Mouse (Mus musculus): ENCODE data around the gene Wasf2. TPM values are rescaled to one million over a fixed set of nuclear protein-coding genes. Genes with fewer than 3 reads are reported as not detected.
"Not testable (repeated sequence)": the region's sequence is repeated elsewhere in the genome, so short reads cannot be mapped to it uniquely, and the experiment has no call there.

The Wasf2 gene
- polyA plus RNA-seq, 1 experiment from 2014 or later, result 50.0 TPM

GRCm38 (mm10) chr4:133090276-133090719 is 40.0 kb upstream of the Wasf2 start:
- H3K27me3 ChIP-seq, result peaks cover 36% of the 10 kb centered on the region
- no peak overlapping the region for H3K4me3 ChIP-seq
- H3K36me3 ChIP-seq, result no peaks in the 10 kb centered on the region
- no peak overlapping the region for H3K9ac ChIP-seq (replicated peaks)
- ATAC-seq (ENCODE audit: low FRiP score, low read depth), result no peak
- no peaks in the 10 kb centered on the region for H3K9me3 ChIP-seq
- peaks cover 77% of the 10 kb centered on the region for H3K4me1 ChIP-seq
- WGBS, result 44% methylated on average over 8 of the region's 8 CpGs
- H3K27ac ChIP-seq (replicated peaks), result peak overlapping the region; percentile 71
- H3K4me2 ChIP-seq (replicated peaks), result no peak overlapping the region

- no peaks in the 10 kb centered on the region for H3K9me3 ChIP-seq
- peaks cover 30% of the 10 kb centered on the region for H3K27me3 ChIP-seq
- H3K27ac ChIP-seq (replicated peaks), result peak overlapping the region; percentile 71
- H3K4me1 ChIP-seq, result peaks cover 76% of the 10 kb centered on the region
- H3K4me3 ChIP-seq, result no peak overlapping the region
- H3K9ac ChIP-seq (replicated peaks), result no peak overlapping the region
- no peak overlapping the region for H3K4me2 ChIP-seq (replicated peaks)
- no peak for ATAC-seq (ENCODE audit: low FRiP score, low read depth)
- no peaks in the 10 kb centered on the region for H3K36me3 ChIP-seq
- WGBS, result 36% methylated on average over 18 of the region's 18 CpGs
Observed at GRCm38 (mm10) chr4:133090720-133091458, 39.4 kb upstream of the Wasf2 start.

- H3K36me3 ChIP-seq, result no peaks in the 10 kb centered on the region
- H3K27me3 ChIP-seq, result peaks cover 29% of the 10 kb centered on the region
- H3K4me2 ChIP-seq (replicated peaks), result no peak overlapping the region
- H3K27ac ChIP-seq (replicated peaks), result peak overlapping the region; percentile 71; the same call in 1 of the 2 replicates
- 88% methylated on average over 4 of the region's 4 CpGs for WGBS
- ATAC-seq (ENCODE audit: low FRiP score, low read depth), result no peak
- no peaks in the 10 kb centered on the region for H3K9me3 ChIP-seq
- H3K4me1 ChIP-seq, result peaks cover 71% of the 10 kb centered on the region
- no peak overlapping the region for H3K4me3 ChIP-seq
- no peak overlapping the region for H3K9ac ChIP-seq (replicated peaks)
Observed at GRCm38 (mm10) chr4:133091459-133091785, 38.9 kb upstream of the Wasf2 start.

GRCm38 (mm10) chr4:133092453-133092901 is 37.8 kb upstream of the Wasf2 start:
- peaks cover 63% of the 10 kb centered on the region for H3K4me1 ChIP-seq
- peak overlapping the region; percentile 31 for H3K4me2 ChIP-seq (replicated peaks)
- ATAC-seq (ENCODE audit: low FRiP score, low read depth), result peak; percentile 41; the same call in 1 of the 2 replicates
- no peak overlapping the region for H3K4me3 ChIP-seq
- peaks cover 29% of the 10 kb centered on the region for H3K27me3 ChIP-seq
- no peaks in the 10 kb centered on the region for H3K9me3 ChIP-seq
- peak overlapping the region; percentile 55 for H3K27ac ChIP-seq (replicated peaks)
- H3K9ac ChIP-seq (replicated peaks), result peak overlapping the region; percentile 50
- H3K36me3 ChIP-seq, result no peaks in the 10 kb centered on the region
- 6% methylated on average over 18 of the region's 18 CpGs for WGBS

- Histone ChIP-seq H3K4me3 (no peak overlapping the region), H3K27ac (replicated peaks) (0 out of 2 replicates have a peak overlapping the region, but pooled peaks have one; percentile 49)
Observed at GRCm38 (mm10) chr4:133093056-133093455, 37.2 kb upstream of the Wasf2 start.

GRCm38 (mm10) chr4:133093481-133094033 is 36.7 kb upstream of the Wasf2 start:
- Histone ChIP-seq H3K27me3 (peaks cover 29% of the 10 kb centered on the region), H3K4me3 (no peak overlapping the region), H3K4me1 (peaks cover 57% of the 10 kb centered on the region), H3K27ac (replicated peaks) (peak overlapping the region; percentile 49; the same call in 1 of the 2 replicates), H3K9me3 (no peaks in the 10 kb centered on the region), H3K9ac (replicated peaks) (no peak overlapping the region; the same call in 1 of the 2 replicates), H3K36me3 (no peaks in the 10 kb centered on the region), H3K4me2 (replicated peaks) (no peak overlapping the region)
- no peak for ATAC-seq (ENCODE audit: low FRiP score, low read depth)
- WGBS, result 20% methylated on average over 6 of the region's 6 CpGs

More at GRCm38 (mm10) chr4:133093056-133093455, 37.2 kb upstream of the Wasf2 start:
- Histone ChIP-seq H3K9ac (replicated peaks) (no peak overlapping the region), H3K9me3 (no peaks in the 10 kb centered on the region), H3K4me2 (replicated peaks) (no peak overlapping the region), H3K4me1 (peaks cover 57% of the 10 kb centered on the region), H3K36me3 (no peaks in the 10 kb centered on the region), H3K27me3 (peaks cover 29% of the 10 kb centered on the region)
- ATAC-seq (ENCODE audit: low FRiP score, low read depth), result no peak
- 57% methylated on average over 6 of the region's 6 CpGs for WGBS

GRCm38 (mm10) chr4:133094255-133094654 is 36.0 kb upstream of the Wasf2 start:
- no peak overlapping the region; the same call in 1 of the 2 replicates for H3K9ac ChIP-seq (replicated peaks)
- H3K4me2 ChIP-seq (replicated peaks), result no peak overlapping the region
- ATAC-seq (ENCODE audit: low FRiP score, low read depth), result no peak
- H3K4me3 ChIP-seq, result no peak overlapping the region
- peaks cover 57% of the 10 kb centered on the region for H3K4me1 ChIP-seq
- H3K27me3 ChIP-seq, result peaks cover 29% of the 10 kb centered on the region
- WGBS, result 43% methylated on average over 1 of the region's 1 CpGs
- no peaks in the 10 kb centered on the region for H3K9me3 ChIP-seq
- H3K27ac ChIP-seq (replicated peaks), result no peak overlapping the region
- no peaks in the 10 kb centered on the region for H3K36me3 ChIP-seq

GRCm38 (mm10) chr4:133094936-133095733 is 35.2 kb upstream of the Wasf2 start:
- peaks cover 51% of the 10 kb centered on the region for H3K4me1 ChIP-seq
- peak; percentile 82 for ATAC-seq (ENCODE audit: low FRiP score, low read depth)
- H3K4me2 ChIP-seq (replicated peaks), result peak overlapping the region; percentile 30
- peak overlapping the region; percentile 83 for H3K27ac ChIP-seq (replicated peaks)
- H3K9me3 ChIP-seq, result no peaks in the 10 kb centered on the region
- H3K36me3 ChIP-seq, result no peaks in the 10 kb centered on the region
- peak overlapping the region; percentile 10; the same call in 1 of the 2 replicates for H3K4me3 ChIP-seq
- peak overlapping the region; percentile 37; the same call in 1 of the 2 replicates for H3K9ac ChIP-seq (replicated peaks)
- 26% methylated on average over 16 of the region's 16 CpGs for WGBS
- H3K27me3 ChIP-seq, result peaks cover 25% of the 10 kb centered on the region

GRCm38 (mm10) chr4:133095734-133096065 is 34.6 kb upstream of the Wasf2 start:
- not testable (repeated sequence) for H3K9me3 ChIP-seq, H3K36me3 ChIP-seq
- peak; percentile 45; the same call in 1 of the 2 replicates for ATAC-seq (ENCODE audit: low FRiP score, low read depth)
- Histone ChIP-seq H3K4me1 (peaks cover 46% of the 10 kb centered on the region), H3K27ac (replicated peaks) (peak overlapping the region; percentile 83), H3K4me2 (replicated peaks) (peak overlapping the region; percentile 30), H3K27me3 (peaks cover 25% of the 10 kb centered on the region), H3K4me3 (peak overlapping the region; percentile 10; the same call in 1 of the 2 replicates), H3K9ac (replicated peaks) (peak overlapping the region; percentile 37; the same call in 1 of the 2 replicates)
- WGBS, result 2% methylated on average over 3 of the region's 3 CpGs

- H3K9me3 ChIP-seq; ATAC-seq (ENCODE audit: low FRiP score, low read depth); H3K27ac ChIP-seq (replicated peaks); H3K9ac ChIP-seq (replicated peaks); H3K36me3 ChIP-seq: not testable (repeated sequence)
- WGBS, result 0% methylated on average over 11 of the region's 26 CpGs
- Histone ChIP-seq H3K4me1 (peaks cover 37% of the 10 kb centered on the region), H3K27me3 (peaks cover 20% of the 10 kb centered on the region), H3K4me3 (peak overlapping the region; percentile 30), H3K4me2 (replicated peaks) (peak overlapping the region; percentile 33; the same call in 1 of the 2 replicates)
Observed at GRCm38 (mm10) chr4:133096671-133097070, 33.6 kb upstream of the Wasf2 start.

- whole genome bisulfite sequencing, result 82% methylated on average over 9 of the region's 9 CpGs
- no peak overlapping the region for H3K9ac ChIP-seq (replicated peaks)
- no peak for ATAC-seq (ENCODE audit: low FRiP score, low read depth)
- no peaks in the 10 kb centered on the region for H3K9me3 ChIP-seq
- no peak overlapping the region for H3K4me3 ChIP-seq
- H3K4me1 ChIP-seq, result peaks cover 8% of the 10 kb centered on the region; the same call in 1 of the 2 replicates
- no peak overlapping the region for H3K4me2 ChIP-seq (replicated peaks)
- H3K36me3 ChIP-seq, result no peaks in the 10 kb centered on the region
- H3K27me3 ChIP-seq, result no peaks in the 10 kb centered on the region
- no peak overlapping the region for H3K27ac ChIP-seq (replicated peaks)
Observed at GRCm38 (mm10) chr4:133101751-133102150, 28.6 kb upstream of the Wasf2 start.
